Mouse (Mus musculus): ENCODE results near the gene Tada2b. TPM values are rescaled to one million over a fixed set of nuclear protein-coding genes. Genes with fewer than 3 reads are reported as not detected.

The Tada2b gene
- polyA plus RNA-seq, 1 experiment from 2014 or later = 3.6 TPM

DNA sequence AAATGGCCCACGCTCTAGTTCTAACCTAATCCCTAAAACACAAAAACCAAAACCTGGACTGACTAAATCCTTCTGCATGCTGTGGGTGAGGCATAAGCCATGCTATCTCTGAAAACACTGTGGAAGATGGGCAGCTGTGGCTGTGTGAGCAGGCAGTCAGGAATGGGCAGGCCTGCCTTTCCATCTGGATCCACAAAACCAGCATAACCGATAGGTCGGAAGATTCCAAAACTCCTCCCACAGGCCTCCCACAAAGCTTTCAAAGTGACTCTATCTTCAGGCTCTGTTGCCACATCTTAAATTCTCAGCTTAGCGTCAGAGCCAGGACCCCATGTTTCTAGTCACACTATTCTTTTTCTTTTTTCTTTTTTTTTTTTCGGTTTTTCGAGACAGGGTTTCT lies 9.8 kb upstream of the Tada2b start:
- Histone ChIP-seq H3K9me3 (ENCODE audit: control insufficient read depth, low read depth, low read length) (no peaks in the 10 kb centered on the region), H3K9ac (replicated peaks; ENCODE audit: low read depth, low read length) (no peak overlapping the region), H3K4me3 (ENCODE audit: low read depth, low read length) (no peak overlapping the region), H3K36me3 (ENCODE audit: control insufficient read depth, insufficient read depth, low read length) (peaks cover 47% of the 10 kb centered on the region), H3K27ac (ENCODE audit: low read length) (no peak overlapping the region), H3K4me1 (ENCODE audit: control insufficient read depth, insufficient read depth, low read length) (no peaks in the 10 kb centered on the region), H3K4me2 (replicated peaks; ENCODE audit: low read depth, low read length) (no peak overlapping the region), H3K27me3 (ENCODE audit: control insufficient read depth, insufficient read depth, low read length) (no peaks in the 10 kb centered on the region)
- no peak for ATAC-seq (ENCODE audit: insufficient number of reproducible peaks, insufficient read depth, low FRiP score, low read depth)
- WGBS = 84% methylated on average over 6 of the region's 6 CpGs

GRCm38 (mm10) chr5:36489225-36489624 lies 5.1 kb upstream of the Tada2b start:
- no peaks in the 10 kb centered on the region for H3K9me3 ChIP-seq (ENCODE audit: control insufficient read depth, low read depth, low read length)
- H3K9ac ChIP-seq (replicated peaks; ENCODE audit: low read depth, low read length) = no peak overlapping the region
- peaks cover 27% of the 10 kb centered on the region for H3K36me3 ChIP-seq (ENCODE audit: control insufficient read depth, insufficient read depth, low read length)
- H3K27me3 ChIP-seq (ENCODE audit: control insufficient read depth, insufficient read depth, low read length) = 0 out of 2 replicates have a peak, but pooled peaks cover 2% of the 10 kb centered on the region
- no peaks in the 10 kb centered on the region; the same call in 1 of the 2 replicates for H3K4me1 ChIP-seq (ENCODE audit: control insufficient read depth, insufficient read depth, low read length)
- no peak overlapping the region for H3K27ac ChIP-seq (ENCODE audit: low read length)
- 48% methylated on average over 2 of the region's 2 CpGs for WGBS
- H3K4me3 ChIP-seq (ENCODE audit: low read depth, low read length) = no peak overlapping the region
- no peak overlapping the region for H3K4me2 ChIP-seq (replicated peaks; ENCODE audit: low read depth, low read length)
- no peak for ATAC-seq (ENCODE audit: insufficient number of reproducible peaks, insufficient read depth, low FRiP score, low read depth)

DNA sequence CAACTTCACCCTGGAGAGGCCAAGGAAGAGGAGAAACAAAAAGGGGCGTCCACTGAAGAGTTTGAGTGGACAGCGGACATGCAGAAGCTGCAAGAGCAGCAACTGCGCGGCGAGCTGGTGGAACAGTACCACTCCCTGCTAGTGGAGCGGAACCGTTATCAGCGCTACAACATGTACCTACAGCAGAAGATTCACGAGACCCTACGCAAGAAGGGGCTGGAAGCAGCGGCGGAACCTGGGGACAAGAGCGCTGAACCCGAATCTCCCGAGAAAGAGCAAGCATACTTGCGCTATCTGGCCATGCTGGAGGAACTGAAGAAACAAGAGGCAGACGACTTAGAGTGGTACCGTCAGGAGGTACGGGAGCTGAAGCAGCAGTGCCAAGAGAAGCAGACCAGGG lies 1.2 kb upstream of the Tada2b start:
- H3K4me1 ChIP-seq (ENCODE audit: control insufficient read depth, insufficient read depth, low read length) = peaks cover 10% of the 10 kb centered on the region; the same call in 1 of the 2 replicates
- ATAC-seq (ENCODE audit: insufficient number of reproducible peaks, insufficient read depth, low FRiP score, low read depth) = no peak
- peak overlapping the region; percentile 95 for H3K4me2 ChIP-seq (replicated peaks; ENCODE audit: low read depth, low read length)
- H3K9me3 ChIP-seq (ENCODE audit: control insufficient read depth, low read depth, low read length) = no peaks in the 10 kb centered on the region
- H3K9ac ChIP-seq (replicated peaks; ENCODE audit: low read depth, low read length) = no peak overlapping the region
- 0 out of 2 replicates have a peak, but pooled peaks cover 2% of the 10 kb centered on the region for H3K27me3 ChIP-seq (ENCODE audit: control insufficient read depth, insufficient read depth, low read length)
- 33% methylated on average over 19 of the region's 19 CpGs for WGBS
- H3K36me3 ChIP-seq (ENCODE audit: control insufficient read depth, insufficient read depth, low read length) = no peaks in the 10 kb centered on the region
- H3K27ac ChIP-seq (ENCODE audit: low read length) = no peak overlapping the region
- H3K4me3 ChIP-seq (ENCODE audit: low read depth, low read length) = 0 out of 2 replicates have a peak overlapping the region, but pooled peaks have one; percentile 46

GRCm38 (mm10) chr5:36483203-36484101 lies 633 bp downstream of the Tada2b start:
- Histone ChIP-seq H3K4me2 (replicated peaks; ENCODE audit: low read depth, low read length) (peak overlapping the region; percentile 91), H3K27me3 (ENCODE audit: control insufficient read depth, insufficient read depth, low read length) (0 out of 2 replicates have a peak, but pooled peaks cover 2% of the 10 kb centered on the region), H3K9ac (replicated peaks; ENCODE audit: low read depth, low read length) (peak overlapping the region; percentile 87), H3K9me3 (ENCODE audit: control insufficient read depth, low read depth, low read length) (no peaks in the 10 kb centered on the region), H3K27ac (ENCODE audit: low read length) (0 out of 2 replicates have a peak overlapping the region, but pooled peaks have one; percentile 44), H3K4me1 (ENCODE audit: control insufficient read depth, insufficient read depth, low read length) (peaks cover 10% of the 10 kb centered on the region; the same call in 1 of the 2 replicates), H3K4me3 (ENCODE audit: low read depth, low read length) (peak overlapping the region; percentile 94), H3K36me3 (ENCODE audit: control insufficient read depth, insufficient read depth, low read length) (no peaks in the 10 kb centered on the region)
- WGBS = 2% methylated on average over 58 of the region's 58 CpGs
- ATAC-seq (ENCODE audit: insufficient number of reproducible peaks, insufficient read depth, low FRiP score, low read depth) = no peak

DNA sequence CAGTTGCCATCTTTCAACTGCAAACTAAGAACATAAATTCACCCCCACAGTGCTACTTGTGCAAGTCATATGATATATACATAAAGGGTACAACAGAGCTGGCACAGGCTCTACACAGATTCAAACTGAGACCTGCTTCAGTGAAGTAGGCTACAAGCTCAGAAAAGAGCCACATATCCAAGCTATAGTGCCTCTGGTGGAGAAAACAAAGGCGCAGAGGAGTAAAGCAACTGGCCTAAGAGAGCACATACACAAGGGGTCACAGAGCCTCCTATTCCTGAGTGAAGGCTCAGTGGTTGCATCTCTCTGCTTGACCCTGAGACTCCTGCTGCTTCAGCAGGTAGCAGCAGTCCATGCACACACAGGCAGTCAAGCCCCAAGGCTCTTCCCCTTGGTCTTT lies 3.0 kb downstream of the Tada2b start:
- Histone ChIP-seq H3K9me3 (ENCODE audit: control insufficient read depth, low read depth, low read length) (no peaks in the 10 kb centered on the region), H3K9ac (replicated peaks; ENCODE audit: low read depth, low read length) (no peak overlapping the region), H3K36me3 (ENCODE audit: control insufficient read depth, insufficient read depth, low read length) (peaks cover 3% of the 10 kb centered on the region; the same call in 1 of the 2 replicates), H3K4me3 (ENCODE audit: low read depth, low read length) (no peak overlapping the region), H3K4me2 (replicated peaks; ENCODE audit: low read depth, low read length) (no peak overlapping the region), H3K27me3 (ENCODE audit: control insufficient read depth, insufficient read depth, low read length) (0 out of 2 replicates have a peak, but pooled peaks cover 2% of the 10 kb centered on the region), H3K27ac (ENCODE audit: low read length) (no peak overlapping the region), H3K4me1 (ENCODE audit: control insufficient read depth, insufficient read depth, low read length) (peaks cover 10% of the 10 kb centered on the region; the same call in 1 of the 2 replicates)
- 50% methylated on average over 1 of the region's 1 CpGs for WGBS
- no peak for ATAC-seq (ENCODE audit: insufficient number of reproducible peaks, insufficient read depth, low FRiP score, low read depth)

DNA sequence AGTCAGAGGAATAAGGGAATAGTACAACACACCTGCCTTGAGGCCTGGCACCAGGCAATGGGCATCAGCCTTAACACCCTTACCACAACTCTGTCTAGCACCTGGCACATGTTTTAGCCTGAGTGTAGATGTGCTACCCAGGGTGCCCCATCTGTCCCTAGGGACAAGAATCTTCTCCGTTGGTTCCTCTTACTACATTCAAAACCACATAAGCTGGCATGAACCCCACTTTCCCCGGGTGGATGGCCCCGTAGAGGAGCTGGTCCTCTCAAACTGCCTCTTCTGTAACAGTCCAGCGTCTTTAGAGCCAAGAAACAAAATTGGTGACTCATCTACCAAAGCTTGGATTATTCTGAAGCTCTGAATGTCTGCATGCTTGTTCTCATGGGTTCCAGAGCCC lies 3.7 kb downstream of the Tada2b start:
- WGBS = 89% methylated on average over 4 of the region's 4 CpGs

GRCm38 (mm10) chr5:36479735-36480134 lies 4.3 kb downstream of the Tada2b start:
- ATAC-seq (ENCODE audit: insufficient number of reproducible peaks, insufficient read depth, low FRiP score, low read depth) = no peak
- H3K9ac ChIP-seq (replicated peaks; ENCODE audit: low read depth, low read length) = no peak overlapping the region
- peaks cover 10% of the 10 kb centered on the region; the same call in 1 of the 2 replicates for H3K4me1 ChIP-seq (ENCODE audit: control insufficient read depth, insufficient read depth, low read length)
- peaks cover 3% of the 10 kb centered on the region; the same call in 1 of the 2 replicates for H3K36me3 ChIP-seq (ENCODE audit: control insufficient read depth, insufficient read depth, low read length)
- no peak overlapping the region for H3K27ac ChIP-seq (ENCODE audit: low read length)
- no peak overlapping the region for H3K4me2 ChIP-seq (replicated peaks; ENCODE audit: low read depth, low read length)
- 82% methylated on average over 2 of the region's 2 CpGs for WGBS
- no peak overlapping the region for H3K4me3 ChIP-seq (ENCODE audit: low read depth, low read length)
- H3K9me3 ChIP-seq (ENCODE audit: control insufficient read depth, low read depth, low read length) = no peaks in the 10 kb centered on the region
- no peaks in the 10 kb centered on the region for H3K27me3 ChIP-seq (ENCODE audit: control insufficient read depth, insufficient read depth, low read length)

More for the DNA sequence above, 3.7 kb downstream of the Tada2b start:
- no peak overlapping the region for H3K4me3 ChIP-seq (ENCODE audit: low read depth, low read length)
- H3K4me2 ChIP-seq (replicated peaks; ENCODE audit: low read depth, low read length) = no peak overlapping the region
- H3K27ac ChIP-seq (ENCODE audit: low read length) = no peak overlapping the region
- H3K9ac ChIP-seq (replicated peaks; ENCODE audit: low read depth, low read length) = no peak overlapping the region
- H3K27me3 ChIP-seq (ENCODE audit: control insufficient read depth, insufficient read depth, low read length) = no peaks in the 10 kb centered on the region
- H3K36me3 ChIP-seq (ENCODE audit: control insufficient read depth, insufficient read depth, low read length) = peaks cover 3% of the 10 kb centered on the region; the same call in 1 of the 2 replicates
- H3K9me3 ChIP-seq (ENCODE audit: control insufficient read depth, low read depth, low read length) = no peaks in the 10 kb centered on the region
- no peak for ATAC-seq (ENCODE audit: insufficient number of reproducible peaks, insufficient read depth, low FRiP score, low read depth)
- H3K4me1 ChIP-seq (ENCODE audit: control insufficient read depth, insufficient read depth, low read length) = peaks cover 10% of the 10 kb centered on the region; the same call in 1 of the 2 replicates

- H3K36me3 ChIP-seq (ENCODE audit: control insufficient read depth, insufficient read depth, low read length) = peaks cover 3% of the 10 kb centered on the region
- no peak overlapping the region for H3K4me2 ChIP-seq (replicated peaks; ENCODE audit: low read depth, low read length)
- H3K9me3 ChIP-seq (ENCODE audit: control insufficient read depth, low read depth, low read length) = no peaks in the 10 kb centered on the region
- peaks cover 10% of the 10 kb centered on the region; the same call in 1 of the 2 replicates for H3K4me1 ChIP-seq (ENCODE audit: control insufficient read depth, insufficient read depth, low read length)
- H3K4me3 ChIP-seq (ENCODE audit: low read depth, low read length) = no peak overlapping the region
- no peaks in the 10 kb centered on the region for H3K27me3 ChIP-seq (ENCODE audit: control insufficient read depth, insufficient read depth, low read length)
- no peak overlapping the region for H3K9ac ChIP-seq (replicated peaks; ENCODE audit: low read depth, low read length)
- 88% methylated on average over 6 of the region's 6 CpGs for WGBS
- H3K27ac ChIP-seq (ENCODE audit: low read length) = no peak overlapping the region
- no peak for ATAC-seq (ENCODE audit: insufficient number of reproducible peaks, insufficient read depth, low FRiP score, low read depth)
Measured at GRCm38 (mm10) chr5:36478540-36479420, 5.3 kb downstream of the Tada2b start.

All from stomach, embryonic 14.5 days (tissue).